Mouse (Mus musculus): ENCODE measurements around the gene Dock9. TPM values are rescaled to one million over a fixed set of nuclear protein-coding genes. Genes with fewer than 3 reads are reported as not detected.
A peak's percentile ranks its signal among the peaks of the same experiment; 100 is the strongest.
"Not testable (repeated sequence)": the region's sequence is repeated elsewhere in the genome, so short reads cannot be mapped to it uniquely, and the experiment has no call there.

Gene Dock9
- polyA plus RNA-seq, 1 experiment from 2014 or later = 8.5 TPM

DNA sequence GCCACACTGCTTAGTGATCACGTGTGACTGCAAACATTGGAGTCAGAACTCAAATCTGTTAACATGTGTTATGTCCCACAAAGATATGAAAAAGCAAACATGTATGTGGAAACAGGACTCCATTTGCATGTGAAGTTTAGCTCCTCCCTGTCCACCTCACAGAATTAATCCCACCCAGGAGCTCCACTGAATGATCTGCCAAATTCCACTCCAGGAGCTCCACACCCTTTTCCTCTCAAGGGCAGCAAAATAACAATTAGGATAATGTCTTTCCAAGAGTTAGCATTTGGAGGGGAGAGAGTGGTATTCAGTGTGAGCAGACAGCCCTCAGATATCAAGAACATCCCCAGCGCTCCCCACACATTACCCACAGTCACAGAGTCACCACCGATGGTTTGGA lies 102.9 kb downstream of the Dock9 start:
- Histone ChIP-seq H3K27me3 (replicated peaks; ENCODE audit: control insufficient read depth, insufficient read depth, low read length) (no peaks in the 10 kb centered on the region), H3K4me1 (ENCODE audit: control insufficient read depth, insufficient read depth, low read length) (peaks cover 18% of the 10 kb centered on the region), H3K27ac (ENCODE audit: low read depth, low read length) (no peak overlapping the region), H3K4me2 (ENCODE audit: low read length) (no peak overlapping the region), H3K9me3 (replicated peaks; ENCODE audit: control insufficient read depth, low read length) (no peaks in the 10 kb centered on the region), H3K9ac (ENCODE audit: low read length) (no peak overlapping the region), H3K36me3 (ENCODE audit: control insufficient read depth, insufficient read depth, low read length) (no peaks in the 10 kb centered on the region), H3K4me3 (ENCODE audit: low read depth, low read length) (no peak overlapping the region)
- ATAC-seq (no peak), DNase-seq (ENCODE audit: low spot score) (no peak)
- WGBS = 90% methylated on average over 3 of the region's 3 CpGs

DNA sequence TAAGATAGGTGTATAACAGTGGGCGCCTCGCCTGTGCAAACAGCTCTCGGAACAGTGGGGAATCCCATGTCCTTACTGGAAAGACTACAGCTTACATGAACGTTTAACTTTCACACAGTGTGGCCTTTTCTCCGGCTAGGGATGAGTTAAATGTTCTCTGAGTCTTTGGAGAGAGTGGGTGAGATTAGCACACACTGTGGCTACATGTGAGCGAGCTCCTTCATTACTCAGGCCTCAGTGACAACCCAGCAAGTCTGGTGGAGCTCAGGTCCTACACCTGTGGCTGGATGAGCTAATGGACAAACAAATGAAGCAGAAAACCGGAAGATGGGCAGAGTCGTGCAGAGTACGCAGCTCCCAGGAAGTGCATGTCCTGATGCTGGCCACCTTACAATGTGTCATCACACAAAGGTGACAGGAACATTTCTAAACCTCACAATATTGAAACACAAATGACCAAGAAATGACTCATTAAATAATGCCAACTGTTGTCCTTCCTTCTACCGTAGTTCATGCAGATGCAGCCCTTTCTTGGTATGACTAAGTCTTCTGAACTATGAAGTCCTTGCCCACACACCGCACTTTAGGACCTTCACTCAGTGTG lies 103.5 kb downstream of the Dock9 start:
- Histone ChIP-seq H3K9me3 (replicated peaks; ENCODE audit: control insufficient read depth, low read length) (no peaks in the 10 kb centered on the region), H3K4me2 (ENCODE audit: low read length) (no peak overlapping the region), H3K36me3 (ENCODE audit: control insufficient read depth, insufficient read depth, low read length) (no peaks in the 10 kb centered on the region), H3K9ac (ENCODE audit: low read length) (no peak overlapping the region), H3K27ac (ENCODE audit: low read depth, low read length) (no peak overlapping the region), H3K4me3 (ENCODE audit: low read depth, low read length) (no peak overlapping the region), H3K27me3 (replicated peaks; ENCODE audit: control insufficient read depth, insufficient read depth, low read length) (no peaks in the 10 kb centered on the region), H3K4me1 (ENCODE audit: control insufficient read depth, insufficient read depth, low read length) (peaks cover 18% of the 10 kb centered on the region)
- no peak for ATAC-seq
- 91% methylated on average over 11 of the region's 11 CpGs for WGBS
- DNase-seq (ENCODE audit: low spot score) = no peak

- not testable (repeated sequence) for H3K4me1 ChIP-seq (ENCODE audit: control insufficient read depth, insufficient read depth, low read length); H3K27ac ChIP-seq (ENCODE audit: low read depth, low read length); H3K4me2 ChIP-seq (ENCODE audit: low read length); H3K27me3 ChIP-seq (replicated peaks; ENCODE audit: control insufficient read depth, insufficient read depth, low read length); H3K9me3 ChIP-seq (replicated peaks; ENCODE audit: control insufficient read depth, low read length); H3K36me3 ChIP-seq (ENCODE audit: control insufficient read depth, insufficient read depth, low read length); DNase-seq (ENCODE audit: low spot score); H3K4me3 ChIP-seq (ENCODE audit: low read depth, low read length); H3K9ac ChIP-seq (ENCODE audit: low read length)
- 0 out of 2 replicates have a peak, but pooled peaks have one; percentile 34 for ATAC-seq
- WGBS = 74% methylated on average over 5 of the region's 5 CpGs
Measured at GRCm38 (mm10) chr14:121689649-121690048, 108.0 kb downstream of the Dock9 start.

DNA sequence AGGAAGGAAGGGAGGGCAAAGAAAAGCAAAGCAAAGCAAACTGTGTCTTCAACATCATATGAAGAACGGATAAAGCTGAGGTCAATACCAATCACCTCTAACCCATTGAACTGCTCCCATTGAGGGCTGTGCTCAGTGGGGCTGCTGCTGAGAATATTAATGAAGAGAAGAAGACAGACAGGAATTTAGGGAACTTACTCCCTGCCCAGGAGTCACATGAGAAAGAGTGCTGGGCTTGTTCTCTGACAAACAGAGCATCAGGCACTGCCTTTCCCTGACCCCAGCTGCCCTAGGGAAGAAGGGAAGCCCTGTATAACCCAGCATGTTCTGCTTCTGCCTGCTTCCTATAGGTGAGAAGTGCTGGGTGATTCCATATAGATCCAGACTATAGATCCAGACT lies 109.5 kb downstream of the Dock9 start:
- no peak for DNase-seq (ENCODE audit: low spot score)
- H3K9me3 ChIP-seq (replicated peaks; ENCODE audit: control insufficient read depth, low read length) = no peaks in the 10 kb centered on the region

GRCm38 (mm10) chr14:121687274-121687673 lies 110.4 kb downstream of the Dock9 start:
- no peak overlapping the region for H3K4me3 ChIP-seq (ENCODE audit: low read depth, low read length)
- no peaks in the 10 kb centered on the region for H3K4me1 ChIP-seq (ENCODE audit: control insufficient read depth, insufficient read depth, low read length)
- no peaks in the 10 kb centered on the region for H3K9me3 ChIP-seq (replicated peaks; ENCODE audit: control insufficient read depth, low read length)
- H3K27me3 ChIP-seq (replicated peaks; ENCODE audit: control insufficient read depth, insufficient read depth, low read length) = no peaks in the 10 kb centered on the region
- no peak for ATAC-seq
- H3K27ac ChIP-seq (ENCODE audit: low read depth, low read length) = no peak overlapping the region
- H3K9ac ChIP-seq (ENCODE audit: low read length) = no peak overlapping the region
- H3K36me3 ChIP-seq (ENCODE audit: control insufficient read depth, insufficient read depth, low read length) = no peaks in the 10 kb centered on the region
- DNase-seq (ENCODE audit: low spot score) = no peak
- no peak overlapping the region for H3K4me2 ChIP-seq (ENCODE audit: low read length)
- WGBS = 81% methylated on average over 7 of the region's 7 CpGs

More for the DNA sequence above, 109.5 kb downstream of the Dock9 start:
- WGBS = 43% methylated on average over 1 of the region's 1 CpGs
- no peaks in the 10 kb centered on the region for H3K27me3 ChIP-seq (replicated peaks; ENCODE audit: control insufficient read depth, insufficient read depth, low read length)
- no peak for ATAC-seq
- no peaks in the 10 kb centered on the region for H3K36me3 ChIP-seq (ENCODE audit: control insufficient read depth, insufficient read depth, low read length)
- H3K27ac ChIP-seq (ENCODE audit: low read depth, low read length) = no peak overlapping the region
- no peak overlapping the region for H3K4me3 ChIP-seq (ENCODE audit: low read depth, low read length)
- H3K4me1 ChIP-seq (ENCODE audit: control insufficient read depth, insufficient read depth, low read length) = no peaks in the 10 kb centered on the region
- H3K9ac ChIP-seq (ENCODE audit: low read length) = no peak overlapping the region
- no peak overlapping the region for H3K4me2 ChIP-seq (ENCODE audit: low read length)

DNA sequence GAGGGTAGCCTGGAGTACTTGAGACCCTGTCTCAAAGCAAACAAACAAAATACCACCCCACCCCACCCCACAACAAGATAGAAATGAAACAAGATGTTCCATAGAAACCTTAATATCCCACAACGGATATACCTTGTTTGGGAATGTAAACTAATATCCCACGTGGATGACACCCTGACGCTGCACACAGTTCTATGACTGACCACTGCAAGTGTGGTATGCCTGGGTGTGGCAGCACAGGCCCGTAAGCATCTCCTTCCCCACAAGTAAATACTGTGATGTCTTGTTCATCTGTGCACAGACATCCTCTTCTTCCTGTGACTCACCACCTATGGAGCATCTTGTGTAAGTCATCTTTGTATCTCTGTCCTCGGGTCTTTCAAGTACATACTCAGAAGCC lies 118.7 kb downstream of the Dock9 start:
- WGBS = 89% methylated on average over 5 of the region's 5 CpGs
- H3K36me3 ChIP-seq (ENCODE audit: control insufficient read depth, insufficient read depth, low read length) = no peaks in the 10 kb centered on the region
- ATAC-seq (no peak), DNase-seq (ENCODE audit: low spot score) (no peak)
- H3K4me2 ChIP-seq (ENCODE audit: low read length) = no peak overlapping the region
- no peak overlapping the region for H3K27ac ChIP-seq (ENCODE audit: low read depth, low read length)
- no peak overlapping the region for H3K4me3 ChIP-seq (ENCODE audit: low read depth, low read length)
- H3K9me3 ChIP-seq (replicated peaks; ENCODE audit: control insufficient read depth, low read length) = no peaks in the 10 kb centered on the region
- no peak overlapping the region for H3K9ac ChIP-seq (ENCODE audit: low read length)
- H3K27me3 ChIP-seq (replicated peaks; ENCODE audit: control insufficient read depth, insufficient read depth, low read length) = no peaks in the 10 kb centered on the region
- H3K4me1 ChIP-seq (ENCODE audit: control insufficient read depth, insufficient read depth, low read length) = 0 out of 2 replicates have a peak, but pooled peaks cover 2% of the 10 kb centered on the region

DNA sequence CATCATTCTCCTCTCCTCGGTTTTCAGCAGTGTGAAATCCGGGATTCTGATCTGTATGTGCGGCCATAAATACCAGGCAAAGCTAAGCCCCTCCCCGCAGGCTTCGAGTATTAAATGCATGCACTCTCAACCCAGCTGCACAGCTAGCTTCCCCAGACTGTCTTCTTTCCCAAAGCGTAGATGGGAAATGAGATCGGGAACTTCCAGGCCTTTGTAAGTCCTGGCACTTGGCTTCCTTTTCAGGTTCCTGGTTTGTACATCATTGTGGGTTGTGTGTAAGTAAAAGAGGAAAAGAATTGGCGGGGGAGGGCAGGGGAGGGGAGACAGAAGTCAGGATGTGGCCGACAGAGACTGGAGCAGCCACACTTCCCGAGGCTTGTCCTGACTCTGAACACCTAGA lies 119.2 kb downstream of the Dock9 start:
- ATAC-seq (no peak), DNase-seq (ENCODE audit: low spot score) (no peak)
- Histone ChIP-seq H3K27me3 (replicated peaks; ENCODE audit: control insufficient read depth, insufficient read depth, low read length) (no peaks in the 10 kb centered on the region), H3K9ac (ENCODE audit: low read length) (0 out of 2 replicates have a peak overlapping the region, but pooled peaks have one; percentile 8), H3K36me3 (ENCODE audit: control insufficient read depth, insufficient read depth, low read length) (no peaks in the 10 kb centered on the region), H3K4me3 (ENCODE audit: low read depth, low read length) (no peak overlapping the region), H3K9me3 (replicated peaks; ENCODE audit: control insufficient read depth, low read length) (no peaks in the 10 kb centered on the region), H3K4me1 (ENCODE audit: control insufficient read depth, insufficient read depth, low read length) (0 out of 2 replicates have a peak, but pooled peaks cover 2% of the 10 kb centered on the region), H3K4me2 (ENCODE audit: low read length) (no peak overlapping the region), H3K27ac (ENCODE audit: low read depth, low read length) (no peak overlapping the region)
- WGBS = 82% methylated on average over 10 of the region's 10 CpGs

- H3K4me3 ChIP-seq (ENCODE audit: low read depth, low read length) = no peak overlapping the region
- 85% methylated on average over 11 of the region's 11 CpGs for WGBS
- no peaks in the 10 kb centered on the region for H3K9me3 ChIP-seq (replicated peaks; ENCODE audit: control insufficient read depth, low read length)
- H3K27ac ChIP-seq (ENCODE audit: low read depth, low read length) = no peak overlapping the region
- H3K4me2 ChIP-seq (ENCODE audit: low read length) = no peak overlapping the region
- no peak for DNase-seq (ENCODE audit: low spot score)
- no peaks in the 10 kb centered on the region for H3K27me3 ChIP-seq (replicated peaks; ENCODE audit: control insufficient read depth, insufficient read depth, low read length)
- H3K4me1 ChIP-seq (ENCODE audit: control insufficient read depth, insufficient read depth, low read length) = 0 out of 2 replicates have a peak, but pooled peaks cover 2% of the 10 kb centered on the region
- ATAC-seq = no peak
- H3K36me3 ChIP-seq (ENCODE audit: control insufficient read depth, insufficient read depth, low read length) = no peaks in the 10 kb centered on the region
- H3K9ac ChIP-seq (ENCODE audit: low read length) = no peak overlapping the region
Measured at GRCm38 (mm10) chr14:121676596-121677330, 120.9 kb downstream of the Dock9 start.

DNA sequence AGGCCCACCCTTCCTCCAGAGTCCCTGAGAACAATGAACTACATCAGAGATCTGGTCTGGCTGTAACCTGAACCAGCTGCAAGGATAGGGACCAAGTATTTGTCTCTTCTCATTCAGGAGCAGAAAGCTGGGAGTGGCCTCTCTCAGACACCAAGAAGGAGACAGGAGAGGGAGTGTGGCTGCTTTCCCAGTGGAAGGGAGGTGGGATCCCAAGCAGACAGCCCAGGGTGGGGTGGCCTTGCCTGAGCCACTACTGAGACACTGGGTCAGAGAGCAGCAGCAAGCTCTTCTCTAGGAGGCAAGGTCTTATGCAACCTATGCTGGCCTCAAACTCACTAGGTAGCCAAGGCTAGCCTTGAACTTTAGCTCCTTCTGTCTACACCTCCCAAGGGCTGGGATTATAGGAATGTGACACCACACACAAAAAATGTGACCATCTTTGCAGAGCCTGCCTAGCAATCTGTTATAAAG lies 121.5 kb downstream of the Dock9 start:
- H3K4me3 ChIP-seq (ENCODE audit: low read depth, low read length) = no peak overlapping the region
- H3K27me3 ChIP-seq (replicated peaks; ENCODE audit: control insufficient read depth, insufficient read depth, low read length) = no peaks in the 10 kb centered on the region
- H3K4me2 ChIP-seq (ENCODE audit: low read length) = no peak overlapping the region
- H3K4me1 ChIP-seq (ENCODE audit: control insufficient read depth, insufficient read depth, low read length) = 0 out of 2 replicates have a peak, but pooled peaks cover 2% of the 10 kb centered on the region
- H3K36me3 ChIP-seq (ENCODE audit: control insufficient read depth, insufficient read depth, low read length) = no peaks in the 10 kb centered on the region
- DNase-seq (ENCODE audit: low spot score) (no peak), ATAC-seq (no peak)
- H3K9ac ChIP-seq (ENCODE audit: low read length) = no peak overlapping the region
- no peak overlapping the region for H3K27ac ChIP-seq (ENCODE audit: low read depth, low read length)
- no peaks in the 10 kb centered on the region for H3K9me3 ChIP-seq (replicated peaks; ENCODE audit: control insufficient read depth, low read length)

Data from forebrain, embryonic 14.5 days (tissue).